Mouse (Mus musculus) megakaryocyte, embryonic 14.5 days (primary cell): ENCODE data around the gene Dus1l.

Experiments used
- FLI1 ChIP-seq: IDR thresholded peaks from 2 replicates; pipeline ENCODE4 v1.6.1; 2012; ENCODE audit warnings: low read length, inconsistent platforms, mixed read lengths
- GATA1 ChIP-seq: IDR thresholded peaks from 3 replicates; pipeline ENCODE4 v1.6.1; 2012; ENCODE audit warnings: mixed read lengths, low read length, inconsistent platforms, borderline replicate concordance

DNA sequence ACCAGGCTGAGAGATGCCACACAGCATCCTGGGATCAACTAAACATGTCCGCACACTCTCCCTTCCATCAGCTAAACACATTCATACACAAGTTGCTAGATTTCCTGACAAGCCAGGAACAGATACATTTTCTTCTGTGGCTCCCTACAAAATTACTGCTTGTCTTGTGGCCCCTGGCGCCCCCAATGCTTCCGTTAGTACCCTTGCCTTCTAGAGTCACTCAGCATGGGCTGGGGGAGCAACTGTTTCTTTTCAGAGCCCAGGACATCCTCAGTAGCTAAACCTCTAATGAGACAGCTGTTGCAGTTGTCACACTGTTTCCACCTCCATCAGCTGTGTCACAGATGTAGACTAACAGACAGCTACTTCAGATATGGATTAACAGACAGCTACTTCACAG lies 23.5 kb downstream of the Dus1l start:
- TF ChIP-seq GATA1 = no peak
- no peak for TF ChIP-seq FLI1
